Mouse (Mus musculus): ENCODE results near the gene Gm19935. TPM values are rescaled to one million over a fixed set of nuclear protein-coding genes. Genes with fewer than 3 reads are reported as not detected.
A peak's percentile ranks its signal among the peaks of the same experiment; 100 is the strongest.

Gm19935 gene
- polyA plus RNA-seq, 2 experiments = not detected

DNA sequence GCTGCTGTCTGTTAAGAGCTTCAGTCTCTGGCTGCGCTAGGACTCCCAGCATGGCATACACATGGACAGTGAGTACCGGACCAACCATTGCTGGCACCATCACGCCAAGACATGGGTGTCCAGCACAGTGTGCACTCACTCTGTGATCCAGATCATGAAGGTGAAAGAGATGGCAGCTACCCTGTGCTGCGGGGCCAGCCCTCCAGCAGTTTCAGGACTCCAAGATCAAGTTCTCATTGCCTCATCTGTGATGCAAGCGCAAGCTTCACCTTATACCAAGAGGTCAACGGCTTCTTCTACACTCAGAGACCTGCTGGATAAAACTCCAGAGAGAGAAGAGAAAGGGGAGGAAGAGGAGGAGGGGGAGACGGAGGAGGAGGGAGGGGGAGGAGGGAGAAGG, 30.8 kb upstream of the Gm19935 start:
- peaks cover 14% of the 10 kb centered on the region; the same call in 1 of the 2 replicates for H3K36me3 ChIP-seq (ENCODE audit: control insufficient read depth, insufficient read depth, low read length)
- 86% methylated on average over 7 of the region's 7 CpGs for WGBS
- no peak for TF ChIP-seq POLR2A (IDR thresholded peaks at IDR 0.05; ENCODE audit: borderline replicate concordance, extremely low read depth, insufficient read depth, insufficient read length)
- no peaks in the 10 kb centered on the region for H3K27me3 ChIP-seq (ENCODE audit: control insufficient read depth, insufficient read depth, low read length)
- peaks cover 7% of the 10 kb centered on the region for H3K4me1 ChIP-seq (ENCODE audit: control insufficient read depth, insufficient read depth, low read length)
- H3K4me3 ChIP-seq (replicated peaks; ENCODE audit: low read length) = no peak overlapping the region
- DNase-seq (ENCODE audit: low spot score) (no peak), ATAC-seq (ENCODE audit: low FRiP score, low read depth) (no peak)
- H3K27ac ChIP-seq (replicated peaks; ENCODE audit: low read depth, low read length) = no peak overlapping the region
- H3K9me3 ChIP-seq (ENCODE audit: control insufficient read depth, low read length) = no peaks in the 10 kb centered on the region
- no peak overlapping the region for H3K4me2 ChIP-seq (replicated peaks; ENCODE audit: low read depth, low read length, severe bottlenecking)
- no peak overlapping the region for H3K9ac ChIP-seq (ENCODE audit: low read depth, low read length, severe bottlenecking)

- ATAC-seq (ENCODE audit: low FRiP score, low read depth) (no peak), DNase-seq (ENCODE audit: low spot score) (no peak)
- 80% methylated on average over 9 of the region's 9 CpGs for WGBS
Measured at GRCm38 (mm10) chr8:90844179-90844967, 27.2 kb upstream of the Gm19935 start.

GRCm38 (mm10) chr8:90843127-90843526, 25.9 kb upstream of the Gm19935 start:
- Histone ChIP-seq H3K27ac (replicated peaks; ENCODE audit: low read depth, low read length) (no peak overlapping the region), H3K4me3 (replicated peaks; ENCODE audit: low read length) (no peak overlapping the region), H3K9ac (ENCODE audit: low read depth, low read length, severe bottlenecking) (no peak overlapping the region), H3K36me3 (ENCODE audit: control insufficient read depth, insufficient read depth, low read length) (no peaks in the 10 kb centered on the region), H3K4me2 (replicated peaks; ENCODE audit: low read depth, low read length, severe bottlenecking) (no peak overlapping the region), H3K4me1 (ENCODE audit: control insufficient read depth, insufficient read depth, low read length) (peaks cover 9% of the 10 kb centered on the region), H3K27me3 (ENCODE audit: control insufficient read depth, insufficient read depth, low read length) (no peaks in the 10 kb centered on the region), H3K9me3 (ENCODE audit: control insufficient read depth, low read length) (no peaks in the 10 kb centered on the region)
- DNase-seq (ENCODE audit: low spot score) (no peak), ATAC-seq (ENCODE audit: low FRiP score, low read depth) (no peak)
- TF ChIP-seq POLR2A (IDR thresholded peaks at IDR 0.05; ENCODE audit: borderline replicate concordance, extremely low read depth, insufficient read depth, insufficient read length) = no peak
- 68% methylated on average over 6 of the region's 6 CpGs for WGBS

More at GRCm38 (mm10) chr8:90844179-90844967, 27.2 kb upstream of the Gm19935 start:
- no peaks in the 10 kb centered on the region for H3K9me3 ChIP-seq (ENCODE audit: control insufficient read depth, low read length)
- no peak overlapping the region for H3K9ac ChIP-seq (ENCODE audit: low read depth, low read length, severe bottlenecking)
- H3K27me3 ChIP-seq (ENCODE audit: control insufficient read depth, insufficient read depth, low read length) = no peaks in the 10 kb centered on the region
- no peaks in the 10 kb centered on the region for H3K36me3 ChIP-seq (ENCODE audit: control insufficient read depth, insufficient read depth, low read length)
- H3K27ac ChIP-seq (replicated peaks; ENCODE audit: low read depth, low read length) = no peak overlapping the region
- no peak overlapping the region for H3K4me3 ChIP-seq (replicated peaks; ENCODE audit: low read length)
- no peak for TF ChIP-seq POLR2A (IDR thresholded peaks at IDR 0.05; ENCODE audit: borderline replicate concordance, extremely low read depth, insufficient read depth, insufficient read length)
- H3K4me1 ChIP-seq (ENCODE audit: control insufficient read depth, insufficient read depth, low read length) = peaks cover 9% of the 10 kb centered on the region
- no peak overlapping the region for H3K4me2 ChIP-seq (replicated peaks; ENCODE audit: low read depth, low read length, severe bottlenecking)

GRCm38 (mm10) chr8:90841321-90841720, 24.1 kb upstream of the Gm19935 start:
- Histone ChIP-seq H3K27me3 (ENCODE audit: control insufficient read depth, insufficient read depth, low read length) (no peaks in the 10 kb centered on the region), H3K4me2 (replicated peaks; ENCODE audit: low read depth, low read length, severe bottlenecking) (no peak overlapping the region), H3K4me1 (ENCODE audit: control insufficient read depth, insufficient read depth, low read length) (peaks cover 9% of the 10 kb centered on the region), H3K9me3 (ENCODE audit: control insufficient read depth, low read length) (no peaks in the 10 kb centered on the region), H3K27ac (replicated peaks; ENCODE audit: low read depth, low read length) (0 out of 2 replicates have a peak overlapping the region, but pooled peaks have one; percentile 9), H3K9ac (ENCODE audit: low read depth, low read length, severe bottlenecking) (no peak overlapping the region), H3K36me3 (ENCODE audit: control insufficient read depth, insufficient read depth, low read length) (no peaks in the 10 kb centered on the region), H3K4me3 (replicated peaks; ENCODE audit: low read length) (no peak overlapping the region)
- WGBS = 63% methylated on average over 13 of the region's 13 CpGs
- ATAC-seq (ENCODE audit: low FRiP score, low read depth) = no peak
- TF ChIP-seq POLR2A (IDR thresholded peaks at IDR 0.05; ENCODE audit: borderline replicate concordance, extremely low read depth, insufficient read depth, insufficient read length) = no peak
- DNase-seq (ENCODE audit: low spot score) = no peak

DNA sequence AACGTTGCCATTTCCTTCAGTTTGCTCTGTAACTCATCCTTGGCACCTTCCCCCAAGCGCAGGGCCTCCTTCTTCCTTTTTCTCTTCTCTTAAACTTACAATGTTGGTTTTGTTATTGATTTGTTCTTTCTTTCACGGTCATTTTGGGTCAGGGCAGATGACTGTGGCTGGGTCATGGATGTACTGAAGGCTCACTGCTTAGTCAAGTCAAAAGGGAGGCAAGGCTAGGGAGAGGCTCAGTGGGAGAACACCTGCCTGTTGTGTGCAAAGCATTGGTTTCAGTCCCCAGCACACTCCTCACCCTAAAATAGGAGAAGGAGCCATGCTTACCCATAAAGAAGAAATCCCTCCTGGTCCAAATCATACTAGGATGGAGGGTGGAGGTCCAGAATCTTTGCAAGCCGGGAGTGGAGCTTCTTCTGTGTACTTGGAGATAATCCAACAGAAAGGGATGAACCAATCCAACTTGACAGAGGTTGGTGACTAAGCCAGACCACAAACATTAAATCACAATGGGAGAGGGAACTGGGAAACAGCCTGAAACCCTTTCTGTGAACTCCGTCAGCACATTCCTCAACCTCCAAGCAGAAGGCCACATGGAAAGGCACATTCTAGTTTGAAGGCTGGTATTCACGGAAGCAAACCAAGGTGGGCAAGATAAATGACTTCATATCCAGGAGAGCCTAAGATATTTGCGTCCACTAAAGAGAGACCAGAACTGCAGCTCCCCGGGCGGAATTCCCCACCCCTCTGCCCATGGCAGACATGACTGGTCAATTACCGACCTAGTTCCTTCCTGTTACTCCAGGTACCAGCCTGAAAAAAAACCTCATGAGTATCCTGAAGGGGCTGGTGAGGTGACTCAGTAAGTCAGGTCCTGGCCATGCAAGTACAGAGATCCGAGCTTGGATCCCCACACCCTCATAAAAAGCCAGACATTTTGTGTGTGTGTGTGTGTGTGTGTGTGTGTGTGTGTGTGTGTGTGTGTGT, 22.8 kb upstream of the Gm19935 start:
- Histone ChIP-seq H3K4me3 (replicated peaks; ENCODE audit: low read length) (no peak overlapping the region), H3K9ac (ENCODE audit: low read depth, low read length, severe bottlenecking) (no peak overlapping the region), H3K4me2 (replicated peaks; ENCODE audit: low read depth, low read length, severe bottlenecking) (no peak overlapping the region), H3K36me3 (ENCODE audit: control insufficient read depth, insufficient read depth, low read length) (no peaks in the 10 kb centered on the region), H3K9me3 (ENCODE audit: control insufficient read depth, low read length) (no peaks in the 10 kb centered on the region), H3K4me1 (ENCODE audit: control insufficient read depth, insufficient read depth, low read length) (peaks cover 9% of the 10 kb centered on the region), H3K27ac (replicated peaks; ENCODE audit: low read depth, low read length) (no peak overlapping the region), H3K27me3 (ENCODE audit: control insufficient read depth, insufficient read depth, low read length) (no peaks in the 10 kb centered on the region)
- ATAC-seq (ENCODE audit: low FRiP score, low read depth) (no peak), DNase-seq (ENCODE audit: low spot score) (no peak)
- WGBS = 71% methylated on average over 11 of the region's 11 CpGs
- TF ChIP-seq POLR2A (IDR thresholded peaks at IDR 0.05; ENCODE audit: borderline replicate concordance, extremely low read depth, insufficient read depth, insufficient read length) = no peak

Data from limb, embryonic 14.5 days (tissue).